Mouse (Mus musculus) regulatory T cell (primary cell): ENCODE results near the gene Aff3.

Source experiments
- in situ Hi-C: fragments of 300-600 bp; cut with MboI, MseI; formaldehyde crosslinking; loops from one replicate; pipeline ENCODE4 v1.15.1; 2025; ENCODE audit warnings: high pct_unique_total_duplicates

The Aff3 gene

GRCm38 (mm10) chr1:38496886-38497528, 167.7 kb downstream of the Aff3 start:
- in situ Hi-C loops: no loop called here

GRCm38 (mm10) chr1:38495284-38495683, 169.5 kb downstream of the Aff3 start:
- in situ Hi-C loops: no loop called here

- in situ Hi-C loops: no loop called here
Observed at GRCm38 (mm10) chr1:38489733-38490132, 175.0 kb downstream of the Aff3 start.

GRCm38 (mm10) chr1:38488667-38489210, 176.0 kb downstream of the Aff3 start:
- in situ Hi-C loops: no loop called here

GRCm38 (mm10) chr1:38487884-38488283, 176.9 kb downstream of the Aff3 start:
- in situ Hi-C loops: no loop called here

- in situ Hi-C loops: no loop called here
Observed at GRCm38 (mm10) chr1:38483191-38483590, 181.6 kb downstream of the Aff3 start.

GRCm38 (mm10) chr1:38478246-38478743, 186.5 kb downstream of the Aff3 start:
- in situ Hi-C loops: loop anchor here (5.0 kb wide), 1 partner anchor 1034 kb away; no protein-coding TSS in a partner anchor

- in situ Hi-C loops: no loop called here
Observed at GRCm38 (mm10) chr1:38470817-38471216, 193.9 kb downstream of the Aff3 start.

- in situ Hi-C loops: no loop called here
Observed at GRCm38 (mm10) chr1:38470166-38470565, 194.6 kb downstream of the Aff3 start.

- in situ Hi-C loops: no loop called here
Observed at GRCm38 (mm10) chr1:38467305-38468083, 197.3 kb downstream of the Aff3 start.

GRCm38 (mm10) chr1:38456719-38457269, 208.0 kb downstream of the Aff3 start:
- in situ Hi-C loops: loop anchor here (5.0 kb wide), 1 partner anchor 1061 kb away; no protein-coding TSS in a partner anchor

DNA sequence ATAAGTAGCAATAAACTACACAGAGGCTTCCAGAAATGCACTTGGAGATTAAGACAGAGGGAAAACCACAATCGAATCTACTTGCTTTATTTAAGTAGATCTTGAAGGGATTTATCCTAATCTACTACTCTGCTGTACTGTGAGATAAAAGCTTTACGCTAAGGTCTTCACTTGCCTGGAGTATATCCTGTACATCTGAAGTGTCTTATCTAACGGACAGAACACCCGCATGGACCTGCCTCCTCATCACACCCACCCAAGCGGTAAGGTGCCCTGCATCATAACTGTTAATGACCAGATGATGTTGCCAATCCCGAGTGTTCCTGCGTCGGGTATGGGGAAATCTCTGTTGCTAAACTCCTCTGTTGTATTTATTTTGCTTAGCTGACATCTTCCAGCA, 209.8 kb downstream of the Aff3 start:
- in situ Hi-C loops: loop anchor here (5.0 kb wide), 1 partner anchor 1062 kb away; no protein-coding TSS in a partner anchor

DNA sequence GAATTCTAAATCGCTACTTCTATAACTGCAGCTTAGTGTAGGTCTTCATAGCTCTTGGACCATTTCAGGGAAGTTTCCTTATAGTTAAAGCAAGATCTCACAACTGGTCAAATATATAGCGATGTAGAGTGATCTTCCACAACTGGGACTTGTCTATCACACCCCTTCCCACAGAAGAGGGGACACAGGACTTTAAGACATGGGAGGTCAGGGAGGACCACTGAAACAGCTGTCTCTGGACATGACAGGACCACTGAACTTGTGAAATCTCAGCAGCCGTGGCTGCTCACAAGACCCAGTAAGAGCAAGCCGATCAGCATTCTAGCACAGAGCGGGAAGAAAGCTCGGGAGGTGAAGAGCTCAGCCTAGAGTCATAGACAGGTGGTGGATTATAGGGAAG, 213.4 kb downstream of the Aff3 start:
- in situ Hi-C loops: no loop called here

GRCm38 (mm10) chr1:38450677-38451076, 214.1 kb downstream of the Aff3 start:
- in situ Hi-C loops: no loop called here

GRCm38 (mm10) chr1:38449816-38450478, 214.8 kb downstream of the Aff3 start:
- in situ Hi-C loops: no loop called here

DNA sequence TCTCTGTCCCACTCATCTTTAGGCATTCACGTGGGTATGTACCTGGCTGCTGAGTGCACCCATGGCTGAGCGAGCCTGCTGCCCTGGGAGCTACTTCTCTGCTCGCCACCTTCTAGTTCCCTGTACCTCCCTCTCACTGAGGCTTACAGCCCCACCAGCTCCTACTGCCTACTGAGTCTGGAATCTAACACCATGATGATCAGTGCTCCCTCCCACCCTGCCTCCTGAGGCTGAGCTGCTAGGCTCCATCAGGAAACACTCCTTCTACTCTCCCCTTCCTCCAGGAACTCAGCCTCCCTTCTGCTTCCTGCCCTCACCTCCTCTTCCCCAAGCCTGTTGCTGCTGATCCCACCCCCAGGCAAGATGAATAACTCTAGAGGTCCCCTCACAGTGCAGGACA, 215.9 kb downstream of the Aff3 start:
- in situ Hi-C loops: no loop called here

DNA sequence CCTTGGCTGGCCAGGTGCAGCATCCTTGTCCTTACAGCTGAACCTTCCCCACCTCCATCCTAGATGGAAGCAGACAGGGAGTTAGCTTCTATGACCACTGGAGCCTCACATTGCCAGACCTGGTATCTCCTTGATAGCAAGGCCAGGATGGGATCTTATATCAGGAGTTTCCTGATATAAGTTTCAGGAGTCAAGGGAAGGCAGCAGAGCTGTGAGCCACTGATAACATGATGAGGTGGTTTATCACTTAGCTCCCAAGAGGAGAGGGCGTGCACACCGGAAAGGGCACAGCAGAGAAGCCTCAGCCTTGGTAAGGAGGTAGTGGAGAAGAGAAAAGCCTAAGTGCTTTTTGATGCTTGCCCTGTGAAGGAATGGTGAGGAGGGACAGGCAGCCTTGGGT, 217.2 kb downstream of the Aff3 start:
- in situ Hi-C loops: no loop called here

DNA sequence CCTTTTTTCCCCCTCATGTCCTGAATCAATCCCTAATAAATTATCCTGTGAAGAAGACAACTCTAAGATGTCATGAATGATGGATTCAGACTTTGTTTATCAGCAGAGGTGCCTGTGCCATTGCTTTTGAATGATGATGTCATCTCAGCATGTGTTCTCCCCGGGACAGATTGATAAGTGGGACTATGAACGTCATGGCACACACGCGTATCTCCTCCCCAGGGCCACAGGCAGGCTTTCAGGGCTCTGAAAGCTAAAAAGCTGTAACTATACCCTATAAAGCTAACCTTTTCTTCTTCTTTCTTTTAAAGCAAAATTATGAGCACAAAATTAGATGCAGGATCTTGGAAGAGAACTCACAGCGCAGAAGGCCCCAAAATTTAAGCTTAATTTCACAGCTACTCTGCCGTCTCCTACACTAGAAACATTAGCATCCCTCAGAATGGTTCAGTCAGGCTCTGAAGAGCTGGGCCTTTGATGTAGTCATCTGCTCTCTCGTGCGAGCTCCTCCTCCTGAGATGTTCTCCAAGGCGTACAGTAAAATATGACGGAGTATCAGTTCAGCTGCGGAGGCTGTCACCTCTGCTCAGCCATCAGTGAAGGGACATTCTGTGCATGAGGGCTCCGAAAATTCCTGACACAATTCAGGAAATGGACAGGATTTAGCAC, 218.5 kb downstream of the Aff3 start:
- in situ Hi-C loops: no loop called here

- in situ Hi-C loops: no loop called here
Observed at GRCm38 (mm10) chr1:38442887-38443286, 221.9 kb downstream of the Aff3 start.

DNA sequence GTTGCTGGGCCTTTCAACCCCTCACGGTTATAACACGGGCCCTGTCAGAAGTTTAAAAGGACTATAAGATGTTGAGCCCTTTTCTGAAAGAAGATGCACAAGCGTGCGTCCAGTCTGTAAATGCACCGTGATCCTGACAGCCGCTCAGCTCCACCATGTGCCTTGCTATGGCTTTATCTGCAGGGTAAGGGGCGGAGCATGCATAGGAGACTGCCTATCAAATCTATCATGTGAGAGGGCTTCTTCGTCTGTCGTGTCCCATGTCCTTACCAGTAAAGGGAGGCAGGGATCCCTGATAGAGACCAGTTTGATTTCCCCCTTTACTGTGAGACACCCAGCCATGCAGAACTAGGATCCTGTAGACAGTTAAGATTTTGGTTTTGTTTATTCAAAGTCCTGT, 222.3 kb downstream of the Aff3 start:
- in situ Hi-C loops: no loop called here

GRCm38 (mm10) chr1:38441800-38442199, 223.0 kb downstream of the Aff3 start:
- in situ Hi-C loops: no loop called here
